Mouse (Mus musculus): ENCODE measurements at regions not wholly inside any gene's neighbourhood (a gene's known extent, or its start where the extent isn't known, plus 50 kb on each side); places are given as distances from the start of the nearest gene placed in this dataset.

DNA sequence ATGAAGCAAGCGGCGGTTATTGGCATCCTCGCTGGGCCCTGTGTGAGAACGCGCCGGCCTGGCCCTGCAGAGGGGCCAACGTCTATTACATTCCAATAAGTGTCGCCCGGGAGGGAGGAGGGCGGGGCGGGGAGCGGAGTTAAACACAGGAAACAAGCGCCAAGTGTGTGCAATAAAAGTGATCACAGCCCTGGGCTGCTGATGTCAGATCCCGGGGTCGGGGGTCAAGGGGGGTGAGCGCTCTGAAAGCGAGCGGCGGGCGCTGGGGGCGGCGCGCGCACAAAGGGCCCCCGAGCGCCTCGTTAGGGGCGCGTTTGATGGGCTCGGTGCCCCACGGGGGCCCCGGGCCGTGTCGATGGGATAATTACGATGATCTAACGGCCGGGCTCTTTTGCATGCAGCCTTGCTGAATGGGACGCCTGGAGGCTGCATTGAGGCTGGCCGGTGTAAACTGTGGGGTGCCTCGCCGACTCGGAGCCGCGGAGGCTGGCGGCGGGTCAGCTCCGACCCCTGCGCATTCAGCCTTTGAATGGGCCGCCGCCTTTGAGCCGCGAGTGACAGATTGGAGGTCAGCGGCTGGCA is 178.9 kb downstream of the Tfap2c start:
- H3K4me3 ChIP-seq (ENCODE audit: low read length): peak overlapping the region; percentile 27
- DNase-seq (ENCODE audit: low spot score) (peak; percentile 70), ATAC-seq (peak; percentile 79)
- H3K9me3 ChIP-seq (ENCODE audit: low read length): no peaks in the 10 kb centered on the region
- H3K4me1 ChIP-seq (ENCODE audit: insufficient read depth, low read length): no peaks in the 10 kb centered on the region
- no peak overlapping the region for H3K9ac ChIP-seq (replicated peaks; ENCODE audit: low read length)
- H3K36me3 ChIP-seq (ENCODE audit: insufficient read depth, low read length): no peaks in the 10 kb centered on the region
- no peak overlapping the region for H3K27ac ChIP-seq
- TF ChIP-seq CTCF (IDR thresholded peaks at IDR 0.05; ENCODE audit: low read depth): no peak
- peak overlapping the region; percentile 49 for H3K4me2 ChIP-seq (ENCODE audit: low read depth, low read length)
- under 1% methylated on average over 53 of the region's 53 CpGs for whole genome bisulfite sequencing
- peaks cover 76% of the 10 kb centered on the region for H3K27me3 ChIP-seq (ENCODE audit: insufficient read depth, low read length)

GRCm38 (mm10) chr2:172729151-172729550 is 179.8 kb downstream of the Tfap2c start:
- ATAC-seq: no peak
- WGBS: 56% methylated on average over 4 of the region's 4 CpGs
- H3K4me2 ChIP-seq (ENCODE audit: low read depth, low read length): no peak overlapping the region

GRCm38 (mm10) chr2:172729741-172730140 is 180.3 kb downstream of the Tfap2c start:
- Histone ChIP-seq H3K4me3 (ENCODE audit: low read length) (no peak overlapping the region), H3K4me1 (ENCODE audit: insufficient read depth, low read length) (no peaks in the 10 kb centered on the region), H3K36me3 (ENCODE audit: insufficient read depth, low read length) (no peaks in the 10 kb centered on the region), H3K27ac (no peak overlapping the region), H3K27me3 (ENCODE audit: insufficient read depth, low read length) (peaks cover 89% of the 10 kb centered on the region), H3K4me2 (ENCODE audit: low read depth, low read length) (no peak overlapping the region), H3K9ac (replicated peaks; ENCODE audit: low read length) (no peak overlapping the region), H3K9me3 (ENCODE audit: low read length) (no peaks in the 10 kb centered on the region)
- no peak for ATAC-seq
- TF ChIP-seq CTCF (IDR thresholded peaks at IDR 0.05; ENCODE audit: low read depth): no peak
- 54% methylated on average over 9 of the region's 9 CpGs for WGBS
- DNase-seq (ENCODE audit: low spot score): no peak

More at GRCm38 (mm10) chr2:172729151-172729550, 179.8 kb downstream of the Tfap2c start:
- peaks cover 84% of the 10 kb centered on the region for H3K27me3 ChIP-seq (ENCODE audit: insufficient read depth, low read length)
- no peak overlapping the region for H3K9ac ChIP-seq (replicated peaks; ENCODE audit: low read length)
- no peak overlapping the region for H3K27ac ChIP-seq
- TF ChIP-seq CTCF (IDR thresholded peaks at IDR 0.05; ENCODE audit: low read depth): no peak
- no peaks in the 10 kb centered on the region for H3K9me3 ChIP-seq (ENCODE audit: low read length)
- no peaks in the 10 kb centered on the region for H3K36me3 ChIP-seq (ENCODE audit: insufficient read depth, low read length)
- H3K4me1 ChIP-seq (ENCODE audit: insufficient read depth, low read length): no peaks in the 10 kb centered on the region
- no peak for DNase-seq (ENCODE audit: low spot score)
- H3K4me3 ChIP-seq (ENCODE audit: low read length): no peak overlapping the region

DNA sequence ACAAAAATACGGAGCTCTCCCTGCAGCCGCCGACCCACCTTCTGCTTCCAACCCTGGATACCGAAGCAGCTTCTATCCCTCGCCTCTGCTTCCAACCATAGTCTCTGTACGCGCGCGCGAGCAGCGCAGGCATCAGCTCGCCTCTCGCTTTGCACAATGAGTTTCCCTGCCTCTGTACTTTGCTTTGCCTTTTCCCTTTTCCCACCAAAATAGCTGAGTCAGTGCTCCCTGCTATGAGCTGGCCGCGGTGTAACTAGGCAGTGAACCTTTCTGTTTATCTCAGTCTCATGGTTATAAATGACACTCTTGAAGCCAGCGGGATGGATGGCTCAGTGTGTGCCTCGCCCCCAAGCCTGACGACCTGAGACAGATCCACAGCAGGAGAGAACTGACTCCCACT is 182.0 kb downstream of the Tfap2c start:
- peak; percentile 32 for DNase-seq (ENCODE audit: low spot score)
- no peak overlapping the region for H3K9ac ChIP-seq (replicated peaks; ENCODE audit: low read length)
- no peaks in the 10 kb centered on the region for H3K4me1 ChIP-seq (ENCODE audit: insufficient read depth, low read length)
- no peaks in the 10 kb centered on the region for H3K9me3 ChIP-seq (ENCODE audit: low read length)
- no peak overlapping the region for H3K4me2 ChIP-seq (ENCODE audit: low read depth, low read length)
- ATAC-seq: no peak
- H3K4me3 ChIP-seq (ENCODE audit: low read length): no peak overlapping the region
- H3K27me3 ChIP-seq (ENCODE audit: insufficient read depth, low read length): peaks cover 93% of the 10 kb centered on the region
- no peak for TF ChIP-seq CTCF (IDR thresholded peaks at IDR 0.05; ENCODE audit: low read depth)
- H3K27ac ChIP-seq: no peak overlapping the region
- no peaks in the 10 kb centered on the region for H3K36me3 ChIP-seq (ENCODE audit: insufficient read depth, low read length)
- under 1% methylated on average over 18 of the region's 18 CpGs for WGBS

- 5% methylated on average over 19 of the region's 19 CpGs for WGBS
- H3K9me3 ChIP-seq (ENCODE audit: low read length): no peaks in the 10 kb centered on the region
- DNase-seq (ENCODE audit: low spot score) (no peak), ATAC-seq (no peak)
- no peaks in the 10 kb centered on the region for H3K4me1 ChIP-seq (ENCODE audit: insufficient read depth, low read length)
- H3K9ac ChIP-seq (replicated peaks; ENCODE audit: low read length): no peak overlapping the region
- H3K4me2 ChIP-seq (ENCODE audit: low read depth, low read length): no peak overlapping the region
- H3K27me3 ChIP-seq (ENCODE audit: insufficient read depth, low read length): peaks cover 90% of the 10 kb centered on the region
- H3K36me3 ChIP-seq (ENCODE audit: insufficient read depth, low read length): no peaks in the 10 kb centered on the region
- TF ChIP-seq CTCF (IDR thresholded peaks at IDR 0.05; ENCODE audit: low read depth): no peak
- no peak overlapping the region for H3K27ac ChIP-seq
- no peak overlapping the region for H3K4me3 ChIP-seq (ENCODE audit: low read length)
Measured at GRCm38 (mm10) chr2:172732453-172733210, 183.2 kb downstream of the Tfap2c start.

- WGBS: 5% methylated on average over 9 of the region's 9 CpGs
- TF ChIP-seq CTCF (IDR thresholded peaks at IDR 0.05; ENCODE audit: low read depth): no peak
- H3K9ac ChIP-seq (replicated peaks; ENCODE audit: low read length): no peak overlapping the region
Measured at GRCm38 (mm10) chr2:172733403-172733995, 184.1 kb downstream of the Tfap2c start.

More at GRCm38 (mm10) chr2:172733403-172733995, 184.1 kb downstream of the Tfap2c start:
- H3K27me3 ChIP-seq (ENCODE audit: insufficient read depth, low read length): peaks cover 93% of the 10 kb centered on the region
- no peaks in the 10 kb centered on the region for H3K36me3 ChIP-seq (ENCODE audit: insufficient read depth, low read length)
- H3K27ac ChIP-seq: no peak overlapping the region
- no peaks in the 10 kb centered on the region for H3K4me1 ChIP-seq (ENCODE audit: insufficient read depth, low read length)
- DNase-seq (ENCODE audit: low spot score) (no peak), ATAC-seq (no peak)
- H3K4me3 ChIP-seq (ENCODE audit: low read length): no peak overlapping the region
- H3K9me3 ChIP-seq (ENCODE audit: low read length): no peaks in the 10 kb centered on the region
- H3K4me2 ChIP-seq (ENCODE audit: low read depth, low read length): no peak overlapping the region

All from hindbrain, postnatal 0 days (tissue).